15 mouse cellular contexts compared by ENCODE assay signal in the genomic region with DNA sequence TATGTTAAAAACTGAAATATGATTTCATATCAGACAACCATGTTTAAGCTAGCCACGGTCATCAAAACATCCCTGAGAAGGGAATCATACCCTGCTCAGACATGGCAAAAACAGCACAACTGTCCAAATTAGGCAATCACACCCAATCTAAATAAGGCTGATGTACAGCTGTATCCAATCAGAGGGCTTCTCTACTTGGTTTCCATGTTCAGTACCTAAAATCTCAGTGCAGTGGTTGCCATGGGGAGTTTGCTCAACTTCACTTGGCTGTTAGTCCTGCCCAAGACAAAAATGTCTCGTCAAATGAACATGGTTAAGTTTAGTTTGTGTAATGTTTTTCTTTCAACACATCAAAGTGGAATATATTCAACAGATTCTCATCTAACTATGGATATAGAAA.
DNase-seq lines count a peak whose midpoint lies in the region.
"Had no signal": no experiment of that assay in that cellular context is flagged by ENCODE, and none has a peak within 500 bp of the region (broad histone marks: within the 10 kb centered on the region; RNA-seq: fewer than 3 reads in every experiment).

No protein-coding gene starts in this region.

- intact Hi-C loops in left cerebral cortex, postnatal 14 days (cut with DNase I) = no loop called here
- intact Hi-C loops in left cerebral cortex, postnatal 4 days (cut with DNase I) = no loop called here

- DNase-seq in left cerebral cortex, postnatal 14 days (ENCODE audit: low spot score in 2 of 2) = peak; percentile 6 to 41
- no peak for DNase-seq in left cerebral cortex, postnatal 4 days
- DNase-seq in brain, adult 2 months (ENCODE audit: low read depth, low spot score) = peak; percentile 3
- DNase-seq in fat pad, adult 2 months (ENCODE audit: extremely low read depth, low read depth, low spot score) = peak; percentile 36
- peak; percentile 8 for DNase-seq in telencephalon, adult 2 months (ENCODE audit: low read depth, low spot score)
- no peak for DNase-seq in urinary bladder, postnatal 25 days (ENCODE audit: low spot score)
- DNase-seq in testis, postnatal 14 days (ENCODE audit: low spot score) = no peak
- DNase-seq: adrenal gland, adult 2 months; adrenal gland, postnatal 10 days; adrenal gland, postnatal 25 days; cerebellum, adult 11-12 months; cerebellum, adult 2 months; cerebellum, adult 9-10 months; cerebellum, postnatal 10 days; cerebellum, postnatal 25 days had no signal

Comparison
In these comparisons a context has a peak if more than half of its experiments do, and no peak if none do; other contexts are left out.
1. DNase-seq: peak in left cerebral cortex, postnatal 14 days (2 of 2), brain, adult 2 months (single experiment), fat pad, adult 2 months (single experiment) and telencephalon, adult 2 months (single experiment); none in left cerebral cortex, postnatal 4 days (single experiment), urinary bladder, postnatal 25 days (single experiment) and testis, postnatal 14 days (single experiment).